Mouse (Mus musculus) cerebellum, adult 2 months (tissue): Measurements from ENCODE around the gene Trmt2a.

Source experiments
- CTCF ChIP-seq: fragments of 200-500 bp; IDR thresholded peaks from 2 replicates; pipeline ENCODE4 v1.5.1; 2011; ENCODE audit warnings: low read depth, mild to moderate bottlenecking, control low read depth, low read length, moderate library complexity, borderline replicate concordance; ENCODE audit not compliant: insufficient read depth
- POLR2A ChIP-seq: fragments of 200-500 bp; IDR thresholded peaks from 2 replicates; pipeline ENCODE4 v1.6.1; 2011; ENCODE audit warnings: low read length, control low read depth, borderline replicate concordance; ENCODE audit not compliant: insufficient read depth

DNA sequence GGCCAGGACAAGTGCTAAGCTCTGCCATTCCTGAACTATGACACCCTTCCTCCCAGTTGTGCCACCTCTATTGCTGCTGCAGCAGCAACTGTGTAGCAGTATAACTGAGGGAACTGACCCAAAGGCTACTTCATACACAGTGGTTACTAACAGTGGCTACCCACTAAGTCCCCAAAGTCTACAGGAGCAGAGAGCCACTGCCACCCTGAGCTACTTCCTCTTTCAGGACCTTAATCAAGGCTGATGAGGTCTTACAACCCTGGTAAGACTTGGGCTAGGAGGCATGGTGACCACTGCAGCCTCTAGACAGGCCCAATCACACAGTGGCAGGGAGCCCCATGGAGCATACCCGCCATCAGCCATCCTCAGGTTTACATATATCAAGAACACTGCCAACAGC lies 46.4 kb upstream of the Trmt2a start:
- TF ChIP-seq POLR2A, result no peak
- no peak for TF ChIP-seq CTCF
